Mouse (Mus musculus) ES-E14 (cell line): Measurements from ENCODE around the gene Mcl1. TPM values are rescaled to one million over a fixed set of nuclear protein-coding genes. Genes with fewer than 3 reads are reported as not detected.
A peak's percentile ranks its signal among the peaks of the same experiment; 100 is the strongest.

Experiments used
- DNase-seq: peaks from one replicate; pipeline ENCODE4 v3.0.0-alpha.2; 2013; ENCODE audit warnings: low read depth, low spot score
- H3K27ac ChIP-seq: 2 replicates; pipeline ENCODE4 v1.5.1; 2012; ENCODE audit warnings: low read depth, mild to moderate bottlenecking, low read length, moderate library complexity, mixed read lengths; ENCODE audit not compliant: poor library complexity, insufficient read depth, severe bottlenecking
- H3K36me3 ChIP-seq: 2 replicates; pipeline ENCODE4 v1.6.1; 2012; ENCODE audit warnings: mild to moderate bottlenecking, low read length, moderate library complexity, mixed read lengths; ENCODE audit not compliant: control insufficient read depth, poor library complexity, insufficient read depth, severe bottlenecking
- H3K4me1 ChIP-seq, 2 experiments: fragments of 150-350 bp in 1 of 2; sonication (generic) in 1 of 2; 2 replicates each; pipeline ENCODE4 v1.6.1; 2012; ENCODE audit warnings: low read length in 2 of 2, mild to moderate bottlenecking in 1 of 2, mixed read lengths in 1 of 2; ENCODE audit not compliant: control insufficient read depth in 2 of 2, insufficient read depth in 2 of 2, poor library complexity in 1 of 2
- H3K4me3 ChIP-seq, 2 experiments: fragments of 150-350 bp in 1 of 2; sonication (generic) in 1 of 2; 2 replicates each; pipeline ENCODE4 v1.5.1; 2012; ENCODE audit warnings: low read length in 2 of 2, low read depth in 1 of 2, mild to moderate bottlenecking in 1 of 2, mixed read lengths in 1 of 2; ENCODE audit not compliant: insufficient read depth in 1 of 2, poor library complexity in 1 of 2, severe bottlenecking in 1 of 2
- H3K9ac ChIP-seq: 2 replicates; pipeline ENCODE4 v1.6.1; 2012; ENCODE audit warnings: low read depth, mild to moderate bottlenecking, low read length, mixed read lengths; ENCODE audit not compliant: poor library complexity, insufficient read depth, severe bottlenecking
- H3K9me3 ChIP-seq: fragments of 150-350 bp; sonication (generic); 2 replicates; pipeline ENCODE4 v1.6.1; 2012; ENCODE audit warnings: low read depth, mild to moderate bottlenecking, low read length; ENCODE audit not compliant: control insufficient read depth, insufficient read depth
- CHD2 ChIP-seq: IDR thresholded peaks from 2 replicates; pipeline ENCODE4 v1.6.1; 2014; ENCODE audit warnings: mild to moderate bottlenecking, low read depth, low read length, inconsistent platforms
- HCFC1 ChIP-seq: IDR thresholded peaks from 2 replicates; pipeline ENCODE4 v1.6.1; 2012; ENCODE audit warnings: low read length, inconsistent platforms, borderline replicate concordance; ENCODE audit not compliant: insufficient read depth
- MAFK ChIP-seq: IDR thresholded peaks from 2 replicates; pipeline ENCODE4 v1.6.1; 2014; ENCODE audit warnings: mild to moderate bottlenecking, low read depth, low read length, inconsistent platforms; ENCODE audit not compliant: insufficient read depth
- ZC3H11A ChIP-seq: IDR thresholded peaks from 2 replicates; pipeline ENCODE4 v1.6.1; 2012; ENCODE audit warnings: low read depth, mild to moderate bottlenecking, inconsistent platforms, low read length, borderline replicate concordance
- ZNF384 ChIP-seq: IDR thresholded peaks from 2 replicates; pipeline ENCODE4 v1.6.1; 2012; ENCODE audit warnings: low read depth, low read length, inconsistent platforms
- in situ Hi-C, 2 experiments: fragments of 600-800 bp; cut with MboI; formaldehyde crosslinking; loops; one replicate each; pipeline ENCODE4 v1.15.1; 2025; ENCODE audit warnings: low sequenced_read_pairs in 2 of 2, inconsistent platforms in 1 of 2; ENCODE audit not compliant: unreplicated experiment in 2 of 2
- total RNA-seq: library from RNA; depleted of rRNA; stranded (reverse); fragments of 300-350 nt; gene quantifications from 2 replicates; pipeline ENCODE4 v1.2.3, GENCODE M21; 2012

Gene Mcl1
- total RNA-seq, 1 experiment: 207 TPM

DNA sequence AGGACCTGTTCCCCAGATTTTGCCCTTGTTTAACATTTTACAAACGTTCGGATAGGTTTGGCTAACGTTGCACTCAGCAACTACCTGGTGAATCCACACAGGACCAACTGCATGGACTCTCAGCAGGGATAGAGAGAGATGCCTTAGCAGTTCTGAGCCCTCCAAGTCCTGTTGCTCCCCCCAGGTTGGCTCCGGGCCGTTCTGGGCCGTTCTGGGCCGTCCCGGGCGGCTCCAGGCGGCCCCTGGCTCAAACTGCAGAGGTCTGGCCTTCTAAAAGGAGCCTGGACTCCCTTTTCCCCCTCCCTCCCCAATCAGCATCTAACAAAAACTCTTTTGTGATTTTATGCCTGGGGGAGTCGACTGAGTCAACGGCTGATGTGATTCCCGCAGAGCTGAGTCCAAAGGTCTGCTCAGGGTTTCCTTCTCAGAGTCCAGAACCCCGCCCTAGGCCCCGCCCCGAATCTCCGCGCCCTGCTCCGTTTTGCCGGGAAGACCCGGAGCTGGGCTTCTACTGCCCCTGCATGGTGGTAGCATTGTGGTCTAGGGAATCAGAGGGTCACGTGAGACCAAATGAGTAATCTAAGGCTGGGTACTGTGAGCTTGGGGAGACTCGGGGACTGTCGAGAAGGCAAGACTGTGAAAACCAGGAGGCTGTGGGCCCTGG is 43.4 kb downstream of the Mcl1 start:
- TF ChIP-seq ZC3H11A (no peak), HCFC1 (no peak), CHD2 (no peak), MAFK (no peak), ZNF384 (no peak)
- peak overlapping the region; percentile 88 for H3K27ac ChIP-seq
- in situ Hi-C loops: no loop called here

DNA sequence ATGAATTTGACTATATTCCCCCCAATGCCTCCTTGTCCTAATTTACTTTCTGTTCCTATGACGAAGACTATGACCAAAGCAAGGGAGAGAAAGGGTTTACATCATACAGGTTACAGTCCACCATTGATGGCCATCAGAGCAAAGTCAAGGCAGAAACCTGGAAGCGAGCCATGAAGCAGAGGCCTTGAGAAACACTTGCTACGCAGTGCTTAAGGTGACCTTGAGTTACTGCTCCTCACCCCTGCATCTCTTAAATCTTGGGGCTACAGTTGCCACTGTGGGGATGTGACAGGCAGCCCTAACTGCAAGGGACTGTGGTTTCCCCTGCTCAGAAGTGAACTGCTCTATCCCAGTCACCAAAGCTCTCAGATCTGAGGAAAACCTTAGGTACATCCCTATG is 44.7 kb downstream of the Mcl1 start:
- Histone ChIP-seq H3K27ac (no peak overlapping the region), H3K36me3 (no peaks in the 10 kb centered on the region), H3K4me1 (peaks cover 5 to 22% of the 10 kb centered on the region in 2 experiments; a peak in 3 of 4 replicates), H3K4me3 (no peak overlapping the region), H3K9ac (no peak overlapping the region), H3K9me3 (no peaks in the 10 kb centered on the region)
- in situ Hi-C loops: no loop called here
- no peak for TF ChIP-seq HCFC1
- no peak for TF ChIP-seq ZNF384
- TF ChIP-seq MAFK: no peak
- no peak for TF ChIP-seq CHD2
- no peak for TF ChIP-seq ZC3H11A
- no peak for DNase-seq

More for the DNA sequence above, 43.4 kb downstream of the Mcl1 start:
- no peaks in the 10 kb centered on the region for H3K36me3 ChIP-seq
- no peaks in the 10 kb centered on the region for H3K9me3 ChIP-seq
- H3K4me1 ChIP-seq: peaks cover 5 to 22% of the 10 kb centered on the region in 2 experiments; a peak in 3 of 4 replicates
- peak overlapping the region; percentile 58; the same call in 1 of the 2 replicates for H3K9ac ChIP-seq
- DNase-seq: peak; percentile 97
- H3K4me3 ChIP-seq: peak overlapping the region; percentile 25 to 42

DNA sequence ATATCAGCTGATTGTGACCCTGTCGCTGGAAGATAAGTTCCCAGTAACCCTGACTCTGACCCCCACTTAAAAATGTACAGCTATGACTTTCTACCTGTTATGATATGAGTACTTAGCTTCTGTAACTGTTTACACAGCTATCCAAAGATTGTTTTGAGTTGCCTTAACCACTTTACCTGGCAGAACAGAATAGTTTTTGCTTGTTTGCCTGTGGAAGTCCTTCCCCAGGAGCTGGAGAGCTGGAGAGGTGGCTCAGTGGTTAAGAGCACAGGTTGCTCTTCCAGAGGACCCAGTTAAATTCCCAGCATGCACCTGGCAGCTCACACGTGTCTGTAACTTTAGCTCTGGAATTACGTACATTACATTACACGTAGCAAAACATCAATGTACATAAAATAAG is 46.0 kb downstream of the Mcl1 start:
- Histone ChIP-seq H3K27ac (no peak overlapping the region), H3K36me3 (no peaks in the 10 kb centered on the region), H3K9ac (no peak overlapping the region), H3K4me3 (no peak overlapping the region), H3K9me3 (no peaks in the 10 kb centered on the region), H3K4me1 (peaks cover 5 to 21% of the 10 kb centered on the region in 2 experiments; a peak in 3 of 4 replicates)
- in situ Hi-C loops: no loop called here
- TF ChIP-seq MAFK (no peak), HCFC1 (no peak), ZNF384 (no peak), ZC3H11A (no peak), CHD2 (no peak)
- no peak for DNase-seq

DNA sequence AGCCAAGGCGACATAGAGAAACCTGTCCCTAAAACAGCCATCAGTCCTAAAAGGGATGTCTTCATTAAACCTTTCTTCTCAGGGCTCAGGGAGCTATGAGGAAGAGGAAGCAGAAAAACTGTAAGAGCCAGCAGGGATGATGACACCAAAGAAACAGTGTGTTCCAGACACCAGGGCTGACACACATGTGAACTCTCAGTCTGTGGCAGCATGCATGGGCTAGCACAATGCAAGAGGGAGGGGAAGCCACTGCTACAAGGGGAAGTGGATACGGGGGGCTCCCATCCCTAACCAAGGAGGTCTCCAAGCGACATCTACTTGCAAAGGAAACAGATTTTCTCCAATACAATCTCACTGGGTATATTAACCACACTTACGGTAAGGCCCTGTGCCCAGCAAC is 47.7 kb downstream of the Mcl1 start:
- H3K27ac ChIP-seq: no peak overlapping the region
- no peaks in the 10 kb centered on the region for H3K9me3 ChIP-seq
- H3K4me3 ChIP-seq: no peak overlapping the region
- TF ChIP-seq CHD2: no peak
- no peak for TF ChIP-seq MAFK
- TF ChIP-seq HCFC1: no peak
- TF ChIP-seq ZC3H11A: no peak
- no peak for TF ChIP-seq ZNF384
- H3K4me1 ChIP-seq: peaks cover 2 to 8% of the 10 kb centered on the region in 2 experiments; a peak in 2 of 4 replicates
- DNase-seq: no peak
- in situ Hi-C loops: no loop called here
- no peaks in the 10 kb centered on the region for H3K36me3 ChIP-seq
- no peak overlapping the region for H3K9ac ChIP-seq

DNA sequence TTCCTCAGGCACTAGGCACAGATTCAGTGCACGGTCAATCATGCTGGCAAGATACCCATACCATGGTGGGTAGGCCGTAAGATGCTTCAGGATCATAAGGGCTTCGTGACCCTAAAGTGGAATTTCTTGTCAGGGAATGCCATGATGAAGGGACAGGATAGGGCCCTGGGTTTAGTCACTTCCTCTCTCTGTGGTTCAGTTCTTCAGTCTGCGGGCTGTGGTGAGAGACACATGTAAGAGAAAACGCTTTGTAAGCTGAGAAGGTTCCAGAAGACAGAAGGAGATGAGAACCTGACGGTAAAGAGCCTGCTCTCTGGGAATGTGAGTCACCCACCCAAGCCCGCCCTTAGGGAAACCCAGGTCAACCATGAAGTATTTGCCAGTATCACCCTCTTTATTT is 48.9 kb downstream of the Mcl1 start:
- Histone ChIP-seq H3K27ac (no peak overlapping the region), H3K4me1 (peaks cover 0 to 6% of the 10 kb centered on the region in 2 experiments; a peak in 1 of 4 replicates), H3K4me3 (no peak overlapping the region), H3K36me3 (no peaks in the 10 kb centered on the region), H3K9ac (no peak overlapping the region), H3K9me3 (no peaks in the 10 kb centered on the region)
- DNase-seq: no peak
- TF ChIP-seq CHD2 (no peak), ZC3H11A (no peak), ZNF384 (no peak), HCFC1 (no peak), MAFK (no peak)
- in situ Hi-C loops: no loop called here
